ENCODE assay signal across 7 mouse cellular contexts in the genomic region with DNA sequence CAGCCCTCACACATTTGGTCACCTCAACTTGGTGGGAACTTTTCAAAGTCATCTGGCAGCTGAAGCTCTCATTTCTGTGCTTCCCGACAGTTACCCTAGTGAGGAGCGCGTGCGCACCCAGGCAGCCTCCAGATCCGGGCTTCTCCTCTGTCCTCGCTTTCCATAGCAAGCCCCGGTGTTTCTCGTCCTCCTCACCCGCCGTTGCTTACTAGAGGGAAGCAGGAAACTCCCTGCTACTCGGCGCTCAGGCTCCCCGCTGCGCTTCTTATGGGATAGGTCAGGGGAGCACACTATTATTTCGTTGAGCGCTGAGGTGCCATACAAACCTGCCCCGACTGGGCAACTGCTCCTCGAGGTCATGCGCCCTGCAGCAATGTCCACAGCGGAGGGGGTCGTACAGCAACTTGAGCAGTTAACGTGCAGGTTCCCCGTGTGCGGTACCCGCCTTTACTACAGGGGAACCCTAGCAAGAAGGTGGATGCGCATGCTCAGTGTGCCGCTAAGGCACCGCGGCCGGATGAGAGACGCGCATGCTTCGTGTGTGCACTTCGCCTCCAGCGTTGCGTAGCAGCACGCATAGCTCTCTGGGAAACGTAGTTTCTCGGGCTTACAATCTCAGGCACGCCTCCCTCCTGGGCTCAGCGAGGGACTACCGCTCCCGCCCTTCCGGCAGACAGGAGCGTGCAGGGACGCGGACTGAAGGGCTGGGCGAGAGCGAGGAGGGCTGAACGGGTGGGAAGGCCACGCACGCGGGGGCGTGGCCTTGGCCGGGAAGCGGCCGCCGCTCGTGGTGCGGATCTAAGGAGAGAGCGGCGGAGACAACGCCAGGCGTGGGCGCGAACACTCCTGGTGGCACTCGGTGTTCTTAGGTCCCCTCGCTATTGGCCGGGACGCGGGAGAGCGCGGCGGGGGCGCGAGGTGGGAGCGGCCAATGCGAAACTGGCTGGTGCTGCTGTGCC. TPM values are rescaled to one million over a fixed set of nuclear protein-coding genes. Genes with fewer than 3 reads are reported as not detected.
DNase-seq lines count a peak whose midpoint lies in the region; ATAC-seq lines count a peak whose summit lies in the region.

A gene (plus strand): TSS at position 596 of the 959 bp plus-strand sequence.

- no peaks in the 10 kb centered on the region for H3K27me3 ChIP-seq in intestine, embryonic 16.5 days (replicated peaks; ENCODE audit: control insufficient read depth, insufficient read depth, low read length)
- H3K27me3 ChIP-seq in midbrain, embryonic 11.5 days (ENCODE audit: control insufficient read depth, insufficient read depth, low read length), result no peaks in the 10 kb centered on the region

- WGBS in intestine, embryonic 16.5 days, result under 1% methylated on average over 75 of the region's 78 CpGs
- under 1% methylated on average over 78 of the region's 78 CpGs for WGBS in midbrain, embryonic 11.5 days

- ATAC-seq in intestine, embryonic 16.5 days, result peak; percentile 99
- peak; percentile 99 for ATAC-seq in midbrain, embryonic 11.5 days (ENCODE audit: low FRiP score)

- H3K9me3 ChIP-seq in intestine, embryonic 16.5 days (ENCODE audit: control insufficient read depth, low read length), result no peaks in the 10 kb centered on the region
- H3K9me3 ChIP-seq in midbrain, embryonic 11.5 days (ENCODE audit: control insufficient read depth, low read length), result no peaks in the 10 kb centered on the region

- peak within 1 kb of the TSS; percentile 95 for H3K9ac ChIP-seq in intestine, embryonic 16.5 days (ENCODE audit: low read depth, low read length)
- H3K9ac ChIP-seq in midbrain, embryonic 11.5 days (ENCODE audit: low read length), result peak within 1 kb of the TSS; percentile 82

- peak; percentile 98 for DNase-seq in adrenal gland, adult 8-10 months
- peak; percentile 94 for DNase-seq in embryo, embryonic 9.5 days (ENCODE audit: extremely low spot score)
- peak; percentile 79 to 93 for DNase-seq in gastrocnemius, postnatal 4 days (ENCODE audit: low spot score in 2 of 2)
- peak; percentile 95 to 97 for DNase-seq in left cerebral cortex, postnatal 36 days (ENCODE audit: low spot score in 2 of 2)
- DNase-seq in midbrain, embryonic 11.5 days (ENCODE audit: low spot score, missing footprints), result peak; percentile 99
- DNase-seq in skeletal muscle tissue, adult 2 months (ENCODE audit: low read depth, low spot score), result peak; percentile 99

- H3K4me2 ChIP-seq in intestine, embryonic 16.5 days (ENCODE audit: low read depth, low read length), result peak within 1 kb of the TSS; percentile 85
- peak within 1 kb of the TSS; percentile 75 for H3K4me2 ChIP-seq in midbrain, embryonic 11.5 days

- H3K4me1 ChIP-seq in intestine, embryonic 16.5 days (ENCODE audit: control insufficient read depth, insufficient read depth, low read length), result peaks cover 8% of the 10 kb centered on the region
- peaks cover 2% of the 10 kb centered on the region; the same call in 1 of the 2 replicates for H3K4me1 ChIP-seq in midbrain, embryonic 11.5 days (ENCODE audit: control insufficient read depth, insufficient read depth, low read length)

- H3K4me3 ChIP-seq in intestine, embryonic 16.5 days (ENCODE audit: low read length), result peak within 1 kb of the TSS; percentile 97
- H3K4me3 ChIP-seq in midbrain, embryonic 11.5 days (ENCODE audit: low read depth, low read length), result peak within 1 kb of the TSS; percentile 83

- intact Hi-C loops in left cerebral cortex, postnatal 36 days (cut with DNase I), result loop anchor here (2.0 to 5.0 kb wide), 2 partner anchors 85 to 108 kb away; a partner anchor contains a TSS

- H3K27ac ChIP-seq in intestine, embryonic 16.5 days (ENCODE audit: low read length), result peak within 1 kb of the TSS; percentile 82
- H3K27ac ChIP-seq in midbrain, embryonic 11.5 days (ENCODE audit: low read depth, low read length), result peak within 1 kb of the TSS; percentile 59

- H3K36me3 ChIP-seq in intestine, embryonic 16.5 days (ENCODE audit: control insufficient read depth, insufficient read depth, low read length), result no peaks in the 10 kb centered on the region
- no peaks in the 10 kb centered on the region for H3K36me3 ChIP-seq in midbrain, embryonic 11.5 days (ENCODE audit: control insufficient read depth, insufficient read depth, low read length)

RNA-seq across cellular contexts. Expression of the gene that starts here (rescaled TPM):
- total RNA-seq in adrenal gland, adult 8-10 months (2022), result 10 to 100 TPM; 24.7 to 31.4 (median 27.8) TPM
- total RNA-seq in gastrocnemius, postnatal 4 days (2021), result 10 to 100 TPM; 29.3 to 33.4 TPM
- 30.0 and 32.9 TPM in 2 replicates for polyA plus RNA-seq in intestine, embryonic 16.5 days (2015; fragmentation: Nextera tagmentation; extraction: Ambion mirVana)
- total RNA-seq in left cerebral cortex, postnatal 36 days (2021), result 10 to 100 TPM; 12.3 to 15.1 TPM
- polyA plus RNA-seq in midbrain, embryonic 11.5 days (2014; fragmentation: Nextera tagmentation; extraction: Ambion mirVana), result 35.4 and 39.8 TPM in 2 replicates

Comparison
In these comparisons a context has a peak if more than half of its experiments do, and no peak if none do; other contexts are left out.
1. Peak in every context shown above with its lines: DNase-seq, ATAC-seq, H3K4me3 ChIP-seq and H3K27ac ChIP-seq.